Mouse (Mus musculus) lung, postnatal 0 days (tissue): ENCODE data around the gene Tcstv1.
"Not testable (repeated sequence)": the region's sequence is repeated elsewhere in the genome, so short reads cannot be mapped to it uniquely, and the experiment has no call there.

Experiments used
- CTCF ChIP-seq: IDR thresholded peaks from 2 replicates; pipeline ENCODE4 v1.5.1; 2016; ENCODE audit warnings: antibody characterized with exemption, mild to moderate bottlenecking
- EP300 ChIP-seq: IDR thresholded peaks from 2 replicates; pipeline ENCODE4 v1.6.1; 2016; ENCODE audit warnings: antibody characterized with exemption, mild to moderate bottlenecking, control low read depth

DNA sequence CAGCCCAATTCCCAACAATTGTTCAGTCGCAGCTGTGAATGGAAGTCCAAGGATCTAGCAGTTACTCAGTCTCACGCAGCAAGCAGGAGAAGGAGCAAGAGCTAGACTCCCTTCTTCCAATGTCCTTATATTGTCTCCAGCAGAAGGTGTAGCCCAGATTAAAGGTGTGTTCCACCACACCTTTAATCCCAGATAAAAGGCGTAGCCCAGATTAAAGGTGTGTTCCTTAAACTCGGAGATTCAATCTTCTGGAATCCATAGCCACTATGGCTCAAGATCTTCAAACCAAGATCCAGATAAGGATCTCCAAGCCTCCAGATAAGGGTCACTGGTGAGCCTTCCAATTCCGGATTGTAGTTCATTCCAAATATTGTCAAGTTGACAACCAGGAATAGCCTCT, 34.6 kb upstream of the Tcstv1 start, which contains the start of gene Gm21761:
- not testable (repeated sequence) for TF ChIP-seq CTCF, EP300
